Mouse (Mus musculus) C2C12 (cell line): Measurements from ENCODE around the gene Dpyd. TPM values are rescaled to one million over a fixed set of nuclear protein-coding genes. Genes with fewer than 3 reads are reported as not detected.

Experiments
- H3K27me3 ChIP-seq: one replicate; pipeline ENCODE4 v1.6.1; 2011; ENCODE audit not compliant: control insufficient read depth, insufficient read depth, insufficient read length
- H3K36me3 ChIP-seq: one replicate; pipeline ENCODE4 v1.6.1; 2011; ENCODE audit not compliant: control insufficient read depth, insufficient read depth
- H3K4me3 ChIP-seq: one replicate; pipeline ENCODE4 v1.5.1; 2011; ENCODE audit warnings: mild to moderate bottlenecking, control low read depth; ENCODE audit not compliant: poor library complexity, insufficient read depth, severe bottlenecking
- H3K79me2 ChIP-seq: one replicate; pipeline ENCODE4 v1.6.1; 2011; ENCODE audit not compliant: control insufficient read depth, insufficient read depth
- H3K79me3 ChIP-seq: one replicate; pipeline ENCODE4 v1.6.1; 2011; ENCODE audit warnings: low read depth, control low read depth
- H3ac ChIP-seq: one replicate; pipeline ENCODE3; 2011; ENCODE audit warnings: low read depth; ENCODE audit not compliant: control insufficient read depth, insufficient read length
- CEBPB ChIP-seq: IDR thresholded peaks from one replicate; pipeline ENCODE4 v1.6.1; 2011; ENCODE audit warnings: low read depth, mild to moderate bottlenecking, control low read depth, moderate library complexity
- CTCF ChIP-seq: IDR thresholded peaks from one replicate; pipeline ENCODE4 v1.5.1; 2011; ENCODE audit not compliant: control insufficient read depth, insufficient read depth, insufficient read length
- FOSL1 ChIP-seq: IDR thresholded peaks from one replicate; pipeline ENCODE4 v1.8.0; 2011; ENCODE audit warnings: mild to moderate bottlenecking, low read length; ENCODE audit not compliant: poor library complexity, insufficient read depth, severe bottlenecking
- MAX ChIP-seq: IDR thresholded peaks from one replicate; pipeline ENCODE4 v1.6.1; 2011; ENCODE audit warnings: mild to moderate bottlenecking, control low read depth
- MYOD1 ChIP-seq: IDR thresholded peaks from one replicate; pipeline ENCODE4 v1.6.1; 2011; ENCODE audit warnings: low read depth; ENCODE audit not compliant: control insufficient read depth, insufficient read length
- MYOG ChIP-seq: IDR thresholded peaks from one replicate; pipeline ENCODE4 v1.6.1; 2011; ENCODE audit not compliant: control insufficient read depth, insufficient read length; ENCODE audit errors: extremely low read depth
- USF1 ChIP-seq: IDR thresholded peaks from one replicate; pipeline ENCODE4 v1.6.1; 2011; ENCODE audit warnings: low read depth, mild to moderate bottlenecking, control low read depth, moderate library complexity
- polyA plus RNA-seq: library from polyadenylated mRNA; unstranded; fragments of >200 nt; fragmentation: generic; extraction: Trizol; gene quantifications from one replicate; pipeline ENCODE4 v1.2.1, GENCODE M21; 2012; ENCODE audit warnings: missing spikeins

Dpyd gene
- polyA plus RNA-seq, 1 experiment: 0.60 TPM

DNA sequence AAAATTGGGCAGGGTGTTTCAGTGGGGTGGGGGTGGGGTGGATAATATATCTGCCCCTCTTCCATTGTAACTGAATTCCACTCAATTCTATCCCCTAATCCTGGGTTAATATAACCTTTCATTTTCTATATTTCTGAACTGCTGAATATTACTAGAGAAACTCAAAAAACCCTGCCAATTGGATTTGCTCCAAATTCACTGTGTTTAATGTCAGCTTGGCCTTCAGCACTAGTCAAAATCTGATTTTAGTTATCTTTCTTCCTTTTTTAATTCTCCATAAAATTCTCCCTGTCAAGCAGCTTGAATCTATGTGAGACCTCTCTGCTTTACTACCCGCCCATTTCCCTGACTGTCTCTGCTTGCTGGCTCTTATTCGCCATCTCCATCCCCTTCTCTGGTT, 713.3 kb downstream of the Dpyd start:
- Histone ChIP-seq H3ac (no peak overlapping the region), H3K79me2 (no peaks in the 10 kb centered on the region), H3K4me3 (no peak overlapping the region), H3K27me3 (no peaks in the 10 kb centered on the region), H3K36me3 (no peaks in the 10 kb centered on the region), H3K79me3 (no peaks in the 10 kb centered on the region)
- TF ChIP-seq MYOD1 (no peak), USF1 (no peak)

DNA sequence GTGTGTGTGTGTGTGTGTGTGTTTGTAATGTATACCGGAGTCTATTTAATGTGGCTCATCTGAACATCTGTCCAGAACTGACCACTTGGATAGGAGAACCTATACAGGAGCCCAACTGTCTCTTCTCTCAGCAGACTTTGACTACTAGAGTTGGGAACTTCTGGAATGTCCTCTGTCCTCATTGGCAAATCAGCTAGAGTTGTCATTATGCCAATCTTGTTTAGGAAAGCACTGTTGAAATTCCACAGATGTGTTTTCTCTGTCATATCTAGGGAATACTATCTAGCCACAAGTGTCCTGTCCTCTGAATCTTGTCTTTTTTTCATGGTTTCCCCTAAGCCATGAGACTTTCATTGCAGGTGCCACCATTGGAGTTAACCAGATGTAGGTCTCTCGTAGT, 718.7 kb downstream of the Dpyd start:
- no peaks in the 10 kb centered on the region for H3K79me2 ChIP-seq
- TF ChIP-seq MYOG: no peak
- TF ChIP-seq CTCF: no peak
- TF ChIP-seq CEBPB: no peak
- TF ChIP-seq USF1: no peak
- no peak for TF ChIP-seq FOSL1
- TF ChIP-seq MYOD1: no peak
- TF ChIP-seq MAX: no peak
- no peak overlapping the region for H3ac ChIP-seq
- H3K79me3 ChIP-seq: no peaks in the 10 kb centered on the region
- H3K4me3 ChIP-seq: no peak overlapping the region
- H3K27me3 ChIP-seq: no peaks in the 10 kb centered on the region
- no peaks in the 10 kb centered on the region for H3K36me3 ChIP-seq

- no peaks in the 10 kb centered on the region for H3K79me3 ChIP-seq
- H3K27me3 ChIP-seq: no peaks in the 10 kb centered on the region
- no peak overlapping the region for H3K4me3 ChIP-seq
- no peak overlapping the region for H3ac ChIP-seq
- no peaks in the 10 kb centered on the region for H3K79me2 ChIP-seq
- no peaks in the 10 kb centered on the region for H3K36me3 ChIP-seq
- TF ChIP-seq FOSL1: no peak
- TF ChIP-seq MYOG: no peak
- no peak for TF ChIP-seq USF1
- TF ChIP-seq MYOD1: no peak
Observed at GRCm38 (mm10) chr3:119314693-119315092, 752.8 kb downstream of the Dpyd start.

- no peaks in the 10 kb centered on the region for H3K79me3 ChIP-seq
- no peak overlapping the region for H3ac ChIP-seq
- TF ChIP-seq MAX (no peak), CEBPB (no peak), MYOD1 (no peak), CTCF (no peak), FOSL1 (no peak), USF1 (no peak), MYOG (no peak)
- H3K36me3 ChIP-seq: no peaks in the 10 kb centered on the region
- H3K27me3 ChIP-seq: no peaks in the 10 kb centered on the region
- no peaks in the 10 kb centered on the region for H3K79me2 ChIP-seq
- H3K4me3 ChIP-seq: no peak overlapping the region
Observed at GRCm38 (mm10) chr3:119329063-119329462, 767.1 kb downstream of the Dpyd start.

GRCm38 (mm10) chr3:119333335-119334305, 771.7 kb downstream of the Dpyd start:
- Histone ChIP-seq H3ac (no peak overlapping the region), H3K4me3 (no peak overlapping the region), H3K79me2 (no peaks in the 10 kb centered on the region), H3K79me3 (no peaks in the 10 kb centered on the region), H3K36me3 (no peaks in the 10 kb centered on the region), H3K27me3 (no peaks in the 10 kb centered on the region)
- no peak for TF ChIP-seq MYOG
- TF ChIP-seq MAX: no peak
- no peak for TF ChIP-seq CTCF
- TF ChIP-seq CEBPB: no peak
- no peak for TF ChIP-seq USF1
- TF ChIP-seq MYOD1: no peak
- TF ChIP-seq FOSL1: no peak
